Mouse (Mus musculus) lung, embryonic 16.5 days (tissue): ENCODE measurements around the gene Gm42957. TPM values are rescaled to one million over a fixed set of nuclear protein-coding genes. Genes with fewer than 3 reads are reported as not detected.

Experiments
- ATAC-seq: fragments of 200-750 bp; cut with Nextera tagmentation; 2 replicates; pipeline ENCODE4 v1.8.0; 2017; ENCODE audit warnings: low read depth, mild to moderate bottlenecking, moderate library complexity
- H3K27ac ChIP-seq: fragments of 300-500 bp; sonication (generic); 2 replicates; pipeline ENCODE4 v1.5.1; 2014; ENCODE audit warnings: mild to moderate bottlenecking, control low read depth, low read length
- H3K27me3 ChIP-seq: fragments of 300-500 bp; sonication (generic); 2 replicates; pipeline ENCODE4 v1.6.1; 2014; ENCODE audit warnings: low read depth, low read length, mixed read lengths; ENCODE audit not compliant: control insufficient read depth, insufficient read depth
- H3K36me3 ChIP-seq: fragments of 300-500 bp; sonication (generic); 2 replicates; pipeline ENCODE4 v1.6.1; 2014; ENCODE audit warnings: low read length; ENCODE audit not compliant: control insufficient read depth, insufficient read depth
- H3K4me1 ChIP-seq: fragments of 300-500 bp; sonication (generic); replicated peaks from 2 replicates; pipeline ENCODE4 v1.6.1; 2014; ENCODE audit warnings: low read length, mixed read lengths; ENCODE audit not compliant: control insufficient read depth, insufficient read depth
- H3K4me2 ChIP-seq: fragments of 300-500 bp; sonication (generic); 2 replicates; pipeline ENCODE4 v1.6.1; 2014; ENCODE audit warnings: low read depth, low read length, control low read depth
- H3K4me3 ChIP-seq: fragments of 300-500 bp; sonication (generic); 2 replicates; pipeline ENCODE4 v1.5.1; 2014; ENCODE audit warnings: mild to moderate bottlenecking, low read length, control low read depth
- H3K9ac ChIP-seq: fragments of 300-500 bp; sonication (generic); 2 replicates; pipeline ENCODE4 v1.6.1; 2014; ENCODE audit warnings: low read length, control low read depth
- H3K9me3 ChIP-seq: fragments of 300-500 bp; sonication (generic); 2 replicates; pipeline ENCODE4 v1.6.1; 2016; ENCODE audit warnings: low read length; ENCODE audit not compliant: control insufficient read depth
- WGBS: fragments of 180-500 bp; shearing (Covaris S2); extraction: QIAGEN DNeasy Blood & Tissue Kit; methylation state at CpG from one replicate; pipeline ENCODE4 v1.1.7; 2014; 5-methylcytosine and 5-hydroxymethylcytosine counted together
- polyA plus RNA-seq: library from polyadenylated mRNA; unstranded; fragments of >200 nt; fragmentation: Nextera tagmentation; extraction: Ambion mirVana; gene quantifications from 2 replicates; pipeline ENCODE4 v1.2.1, GENCODE M21; 2015

Gm42957 gene
- polyA plus RNA-seq, 1 experiment from 2014 or later, result 0.24 TPM

DNA sequence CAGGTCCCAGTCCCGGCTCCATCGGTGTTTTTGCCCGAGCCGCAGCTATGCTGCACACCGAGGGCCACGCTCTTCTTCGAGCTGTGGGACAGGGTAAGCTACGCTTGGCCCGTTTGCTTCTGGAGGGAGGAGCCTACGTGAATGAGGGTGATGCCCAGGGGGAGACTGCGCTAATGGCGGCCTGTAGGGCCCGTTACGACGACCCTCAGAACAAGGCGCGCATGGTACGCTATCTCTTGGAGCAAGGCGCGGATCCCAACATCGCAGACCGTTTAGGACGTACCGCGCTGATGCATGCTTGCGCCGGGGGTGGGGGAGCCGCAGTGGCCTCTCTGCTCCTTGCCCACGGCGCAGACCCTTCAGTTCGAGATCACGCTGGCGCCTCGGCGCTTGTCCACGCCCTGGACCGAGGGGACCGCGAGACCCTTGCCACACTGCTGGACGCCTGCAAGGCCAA is 37.8 kb upstream of the Gm42957 start:
- Histone ChIP-seq H3K9ac (peak overlapping the region; percentile 68), H3K36me3 (no peaks in the 10 kb centered on the region), H3K27ac (peak overlapping the region; percentile 50), H3K27me3 (peaks cover 22% of the 10 kb centered on the region), H3K4me3 (peak overlapping the region; percentile 56), H3K9me3 (no peaks in the 10 kb centered on the region), H3K4me1 (peaks cover 24% of the 10 kb centered on the region), H3K4me2 (peak overlapping the region; percentile 88)
- under 1% methylated on average over 40 of the region's 40 CpGs for WGBS
- ATAC-seq, result no peak

GRCm38 (mm10) chr3:96598156-96599068 is 36.9 kb upstream of the Gm42957 start:
- peak; percentile 17; the same call in 1 of the 2 replicates for ATAC-seq
- peak overlapping the region; percentile 50 for H3K27ac ChIP-seq
- H3K36me3 ChIP-seq, result no peaks in the 10 kb centered on the region
- peak overlapping the region; percentile 56 for H3K4me3 ChIP-seq
- H3K4me2 ChIP-seq, result peak overlapping the region; percentile 88
- H3K9ac ChIP-seq, result peak overlapping the region; percentile 68
- WGBS, result 2% methylated on average over 52 of the region's 54 CpGs
- H3K4me1 ChIP-seq, result peaks cover 25% of the 10 kb centered on the region
- no peaks in the 10 kb centered on the region for H3K9me3 ChIP-seq
- H3K27me3 ChIP-seq, result peaks cover 22% of the 10 kb centered on the region

- ATAC-seq, result no peak
- no peaks in the 10 kb centered on the region for H3K36me3 ChIP-seq
- WGBS, result 63% methylated on average over 8 of the region's 8 CpGs
- H3K27me3 ChIP-seq, result peaks cover 22% of the 10 kb centered on the region
- H3K4me1 ChIP-seq, result peaks cover 26% of the 10 kb centered on the region
- H3K4me3 ChIP-seq, result no peak overlapping the region
- no peak overlapping the region for H3K9ac ChIP-seq
- no peaks in the 10 kb centered on the region for H3K9me3 ChIP-seq
- H3K4me2 ChIP-seq, result no peak overlapping the region
- no peak overlapping the region for H3K27ac ChIP-seq
Observed at GRCm38 (mm10) chr3:96599069-96599393, 36.2 kb upstream of the Gm42957 start.

DNA sequence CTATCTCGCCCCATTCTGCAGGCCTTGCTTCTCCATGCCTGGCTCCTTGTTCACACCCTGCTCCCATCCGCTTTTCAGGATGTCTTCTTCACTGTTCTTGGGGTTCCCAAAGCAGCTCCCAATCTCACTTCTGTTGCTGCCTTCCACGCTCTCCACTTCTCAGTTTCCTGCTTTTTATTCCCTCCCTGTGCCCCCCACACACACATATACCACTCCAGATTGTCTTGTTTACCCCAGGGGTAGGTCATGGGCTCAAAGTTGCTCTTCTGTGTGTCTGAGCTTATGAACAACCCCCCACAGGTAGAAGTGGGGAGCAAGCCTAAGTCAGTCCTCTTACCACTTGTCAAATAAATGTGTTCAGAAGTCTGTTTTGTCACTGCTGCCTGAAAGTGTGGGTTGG is 35.9 kb upstream of the Gm42957 start:
- 76% methylated on average over 3 of the region's 3 CpGs for WGBS
- Histone ChIP-seq H3K27ac (no peak overlapping the region), H3K4me3 (no peak overlapping the region), H3K9me3 (no peaks in the 10 kb centered on the region), H3K4me1 (peaks cover 27% of the 10 kb centered on the region), H3K36me3 (no peaks in the 10 kb centered on the region), H3K27me3 (peaks cover 22% of the 10 kb centered on the region), H3K4me2 (no peak overlapping the region), H3K9ac (no peak overlapping the region)
- ATAC-seq, result no peak

DNA sequence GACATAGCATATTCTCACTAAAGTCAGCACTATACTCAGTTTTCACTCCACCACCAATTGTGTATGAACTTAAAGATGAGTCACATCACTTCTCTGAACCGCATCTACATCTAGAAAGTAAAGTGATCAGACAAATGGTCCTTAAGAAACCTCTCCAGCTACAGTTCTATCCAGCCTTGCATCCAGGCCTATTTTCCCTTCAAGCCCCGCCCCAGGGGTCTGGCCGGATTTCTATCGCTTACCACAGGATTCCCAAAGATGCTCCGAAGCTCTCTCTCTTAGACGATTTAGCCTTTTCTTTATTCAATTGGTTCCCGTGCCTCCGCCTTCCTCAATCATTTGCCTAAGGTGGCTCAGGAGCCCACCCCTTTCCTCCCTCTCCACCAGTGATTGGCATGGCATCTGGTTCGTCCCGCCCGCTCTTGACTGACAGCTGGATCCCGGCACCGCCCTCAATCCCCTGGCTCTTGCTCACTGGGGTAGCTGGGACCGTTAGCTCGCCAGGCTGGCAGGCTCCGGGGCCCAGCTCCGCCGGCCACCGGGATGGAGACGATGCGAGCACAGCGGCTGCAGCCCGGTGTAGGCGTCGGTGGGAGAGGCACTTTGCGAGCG is 34.5 kb upstream of the Gm42957 start, which contains the start of gene Lix1l:
Gene Lix1l, plus strand, starts transcription at position 511 of the 612 bp plus-strand sequence.
- no peaks in the 10 kb centered on the region for H3K9me3 ChIP-seq
- peak within 1 kb of the TSS; percentile 70 for H3K4me3 ChIP-seq
- under 1% methylated on average over 27 of the region's 27 CpGs for WGBS
- peaks cover 14% of the 10 kb centered on the region for H3K27me3 ChIP-seq
- H3K36me3 ChIP-seq, result no peaks in the 10 kb centered on the region
- peak within 1 kb of the TSS; percentile 82 for H3K9ac ChIP-seq
- H3K4me2 ChIP-seq, result peak within 1 kb of the TSS; percentile 69
- H3K27ac ChIP-seq, result peak within 1 kb of the TSS; percentile 98
- peak; percentile 95 for ATAC-seq
- H3K4me1 ChIP-seq, result peaks cover 27% of the 10 kb centered on the region

DNA sequence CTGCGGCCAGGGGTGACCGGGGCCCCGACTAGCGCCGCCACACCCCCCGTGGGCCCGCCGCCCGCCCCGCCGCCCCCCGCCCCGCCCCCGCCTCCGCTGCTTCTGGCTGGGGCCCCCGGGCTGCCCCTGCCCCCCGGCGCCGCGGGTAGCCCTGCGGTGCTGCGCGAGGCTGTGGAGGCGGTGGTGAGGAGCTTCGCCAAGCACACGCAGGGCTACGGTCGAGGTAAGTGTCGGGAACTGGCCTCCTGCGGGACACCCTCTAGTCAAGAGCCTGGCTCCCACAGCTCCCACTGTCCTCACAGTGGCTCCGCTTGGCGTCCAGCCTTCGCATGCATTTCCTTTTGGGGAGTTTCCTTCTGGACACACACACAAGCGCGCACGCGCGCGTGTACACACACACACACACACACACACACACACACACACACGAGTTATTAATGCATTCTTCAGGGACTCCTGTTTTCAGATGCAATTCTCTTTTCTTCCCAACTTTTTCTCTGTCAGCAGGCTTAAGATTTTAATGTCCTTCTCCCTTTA is 34.0 kb upstream of the Gm42957 start:
- peak overlapping the region; percentile 98 for H3K27ac ChIP-seq
- H3K9ac ChIP-seq, result peak overlapping the region; percentile 82
- H3K4me3 ChIP-seq, result peak overlapping the region; percentile 70
- H3K4me2 ChIP-seq, result peak overlapping the region; percentile 69
- ATAC-seq, result peak; percentile 69
- H3K4me1 ChIP-seq, result peaks cover 27% of the 10 kb centered on the region
- 5% methylated on average over 14 of the region's 40 CpGs for WGBS
- no peaks in the 10 kb centered on the region for H3K9me3 ChIP-seq
- H3K36me3 ChIP-seq, result no peaks in the 10 kb centered on the region
- peaks cover 13% of the 10 kb centered on the region for H3K27me3 ChIP-seq

GRCm38 (mm10) chr3:96601941-96602703 is 33.2 kb upstream of the Gm42957 start:
- peak overlapping the region; percentile 98 for H3K27ac ChIP-seq
- H3K9ac ChIP-seq, result peak overlapping the region; percentile 82
- peak overlapping the region; percentile 69 for H3K4me2 ChIP-seq
- H3K9me3 ChIP-seq, result no peaks in the 10 kb centered on the region
- H3K27me3 ChIP-seq, result peaks cover 6% of the 10 kb centered on the region
- 23% methylated on average over 10 of the region's 10 CpGs for WGBS
- H3K36me3 ChIP-seq, result no peaks in the 10 kb centered on the region
- no peak for ATAC-seq
- peaks cover 19% of the 10 kb centered on the region for H3K4me1 ChIP-seq
- peak overlapping the region; percentile 70 for H3K4me3 ChIP-seq

- peak overlapping the region; percentile 69 for H3K4me2 ChIP-seq
- peaks cover 6% of the 10 kb centered on the region for H3K27me3 ChIP-seq
- peak overlapping the region; percentile 82 for H3K9ac ChIP-seq
- no peaks in the 10 kb centered on the region for H3K36me3 ChIP-seq
- H3K27ac ChIP-seq, result peak overlapping the region; percentile 98
- 13% methylated on average over 5 of the region's 5 CpGs for WGBS
- H3K4me3 ChIP-seq, result peak overlapping the region; percentile 70
- no peak for ATAC-seq
- H3K9me3 ChIP-seq, result no peaks in the 10 kb centered on the region
- H3K4me1 ChIP-seq, result peaks cover 14% of the 10 kb centered on the region; the same call in 1 of the 2 replicates
Observed at GRCm38 (mm10) chr3:96602704-96603084, 32.6 kb upstream of the Gm42957 start.
